Mouse (Mus musculus) kidney, adult 2 months (tissue): ENCODE measurements around the gene Irgc1. TPM values are rescaled to one million over a fixed set of nuclear protein-coding genes. Genes with fewer than 3 reads are reported as not detected.

Experiments
- DNase-seq: peaks from one replicate; pipeline ENCODE4 v3.0.0; 2021
- H3K27ac ChIP-seq: fragments of 200-500 bp; 2 replicates; pipeline ENCODE4 v1.5.1; 2012; ENCODE audit warnings: low read depth, low read length, control low read depth, inconsistent platforms; ENCODE audit not compliant: insufficient read depth
- H3K27me3 ChIP-seq: fragments of 200-500 bp; replicated peaks from 2 replicates; pipeline ENCODE4 v1.6.1; 2012; ENCODE audit warnings: mild to moderate bottlenecking, moderate library complexity, low read length, inconsistent platforms; ENCODE audit not compliant: control insufficient read depth, insufficient read depth
- H3K36me3 ChIP-seq: fragments of 200-500 bp; 2 replicates; pipeline ENCODE4 v1.6.1; 2012; ENCODE audit warnings: mild to moderate bottlenecking, moderate library complexity, low read length, inconsistent platforms; ENCODE audit not compliant: control insufficient read depth, insufficient read depth
- H3K4me1 ChIP-seq: fragments of 200-500 bp; 2 replicates; pipeline ENCODE4 v1.6.1; 2011; ENCODE audit warnings: low read length; ENCODE audit not compliant: control insufficient read depth, insufficient read depth
- H3K4me3 ChIP-seq: fragments of 200-500 bp; 2 replicates; pipeline ENCODE4 v1.5.1; 2011; ENCODE audit warnings: mild to moderate bottlenecking, low read depth, low read length, control low read depth; ENCODE audit not compliant: insufficient read depth
- CTCF ChIP-seq: fragments of 200-500 bp; conservative IDR thresholded peaks from 2 replicates; pipeline ENCODE4 v1.5.1; 2011; ENCODE audit warnings: low read depth, mild to moderate bottlenecking, control low read depth, low read length, moderate library complexity, mixed read lengths; ENCODE audit not compliant: insufficient read depth, insufficient read length
- POLR2A ChIP-seq: fragments of 200-500 bp; IDR thresholded peaks from one replicate; pipeline ENCODE4 v1.6.1; 2011; ENCODE audit warnings: low read depth, low read length, control low read depth
- WGBS: fragments of 180-500 bp; shearing (Covaris S2); methylation state at CpG from one replicate; pipeline ENCODE4 v1.1.7; 2018; 5-methylcytosine and 5-hydroxymethylcytosine counted together
- polyA plus RNA-seq: library from polyadenylated mRNA; depleted of rRNA; stranded (reverse); fragments of >200 nt; gene quantifications from 2 replicates; pipeline ENCODE4 v1.2.3, GENCODE M21; 2012

The Irgc1 gene
- polyA plus RNA-seq, 1 experiment: 0.33 TPM

DNA sequence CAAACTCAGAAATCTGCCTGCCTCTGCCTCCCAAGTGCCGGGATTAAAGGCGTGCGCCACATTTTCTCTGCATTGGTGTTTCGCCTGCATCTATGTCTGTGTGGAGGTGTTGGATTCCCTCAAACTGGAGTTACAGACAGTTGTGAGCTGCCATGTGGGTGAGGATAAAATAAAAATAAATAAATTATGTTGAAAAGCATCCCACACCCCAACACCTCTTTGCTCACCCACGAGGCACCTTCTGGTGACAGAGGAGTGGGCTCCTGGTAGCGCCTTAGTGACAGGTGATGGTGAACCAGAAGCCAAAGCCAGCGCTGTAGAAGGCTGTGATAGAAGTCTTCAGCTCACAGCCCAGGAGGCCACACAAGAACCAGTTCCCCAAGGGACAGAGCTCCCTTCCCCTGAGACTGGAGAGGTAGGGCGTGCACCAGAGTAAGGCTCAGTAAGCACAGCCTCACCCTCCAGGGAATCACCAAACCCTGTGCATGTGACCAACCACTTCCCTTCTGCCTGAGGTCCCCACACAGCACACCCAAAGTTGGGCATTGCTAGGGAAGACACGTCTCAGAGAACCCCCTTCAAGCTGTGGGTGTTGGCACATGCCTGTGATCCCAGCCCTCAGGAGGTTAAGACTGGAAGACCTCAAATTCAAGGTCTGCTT, 6.7 kb downstream of the Irgc1 start:
- no peak overlapping the region for H3K27ac ChIP-seq
- H3K4me3 ChIP-seq: no peak overlapping the region
- 88% methylated on average over 9 of the region's 9 CpGs for WGBS
- H3K36me3 ChIP-seq: no peaks in the 10 kb centered on the region
- no peak for DNase-seq
- no peak for TF ChIP-seq POLR2A
- no peak for TF ChIP-seq CTCF
- H3K4me1 ChIP-seq: no peaks in the 10 kb centered on the region
- H3K27me3 ChIP-seq: no peaks in the 10 kb centered on the region

DNA sequence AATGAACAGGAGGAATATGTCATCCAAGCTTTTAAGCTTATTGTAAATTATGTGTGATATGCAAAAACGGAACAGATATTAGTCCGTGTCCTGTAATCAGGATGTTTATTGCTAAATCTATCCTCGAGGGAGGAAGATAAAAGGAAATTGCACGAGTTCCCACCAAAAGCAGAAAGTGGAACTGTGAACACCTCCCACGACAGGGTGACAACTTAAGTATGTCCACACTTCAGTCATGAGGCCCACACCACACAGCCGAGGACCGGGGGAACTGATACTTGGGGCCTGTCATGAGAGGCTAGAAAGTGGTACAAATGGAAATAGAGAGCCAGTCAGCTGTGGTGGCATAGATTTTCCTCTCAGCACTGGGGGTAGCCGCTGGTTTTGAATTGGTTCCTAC, 9.8 kb downstream of the Irgc1 start:
- DNase-seq: no peak

DNA sequence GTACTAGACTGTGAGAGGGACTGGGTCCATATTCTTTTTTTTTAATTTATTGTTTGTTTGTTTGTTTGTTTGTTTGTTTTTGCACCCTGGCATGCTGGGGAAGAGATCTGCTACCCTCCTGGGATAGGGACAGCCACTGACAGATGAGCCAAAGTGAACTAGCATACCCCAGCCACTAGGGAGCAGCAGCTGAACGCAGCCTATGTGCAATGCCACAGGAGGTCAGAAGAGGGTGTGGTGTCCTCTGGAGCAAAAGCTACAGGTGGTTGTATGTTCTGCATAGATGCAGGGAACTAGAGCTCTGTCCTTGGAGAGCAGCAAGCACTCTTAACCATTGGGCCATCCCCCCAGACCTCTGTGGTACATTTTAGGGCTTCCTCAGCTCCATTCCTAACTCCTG, 10.3 kb downstream of the Irgc1 start:
- TF ChIP-seq CTCF (peak; percentile 100), POLR2A (no peak)
- peak; percentile 79 for DNase-seq

More for the DNA sequence above, 9.8 kb downstream of the Irgc1 start:
- Histone ChIP-seq H3K4me1 (no peaks in the 10 kb centered on the region), H3K4me3 (no peak overlapping the region), H3K27me3 (no peaks in the 10 kb centered on the region), H3K27ac (no peak overlapping the region), H3K36me3 (no peaks in the 10 kb centered on the region)
- TF ChIP-seq POLR2A (no peak), CTCF (no peak)
- WGBS: 60% methylated on average over 8 of the region's 8 CpGs

DNA sequence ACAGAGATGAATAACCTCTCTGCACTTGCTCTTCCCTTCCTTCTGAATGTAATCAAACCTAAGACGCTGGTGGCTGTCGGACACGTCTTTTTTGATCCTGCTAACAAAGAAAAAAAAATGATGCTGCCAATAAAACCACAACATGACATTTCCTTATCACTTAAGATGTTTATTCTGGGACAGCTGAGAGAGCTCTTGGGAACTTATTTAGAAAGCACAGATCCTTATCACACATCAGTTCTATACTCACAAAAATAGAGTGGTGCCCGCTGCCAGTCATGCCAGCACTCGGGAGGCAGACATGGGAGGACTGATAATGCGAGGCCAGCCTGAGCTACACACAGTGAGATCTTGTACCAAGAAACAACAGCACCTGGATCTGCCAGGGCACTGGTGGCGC, 12.2 kb downstream of the Irgc1 start:
- Histone ChIP-seq H3K36me3 (no peaks in the 10 kb centered on the region), H3K4me3 (no peak overlapping the region), H3K4me1 (no peaks in the 10 kb centered on the region), H3K27ac (no peak overlapping the region), H3K27me3 (no peaks in the 10 kb centered on the region)
- 68% methylated on average over 7 of the region's 7 CpGs for WGBS
- no peak for DNase-seq
- TF ChIP-seq POLR2A (no peak), CTCF (no peak)

More for the DNA sequence above, 10.3 kb downstream of the Irgc1 start:
- WGBS: 14% methylated on average over 1 of the region's 1 CpGs
- Histone ChIP-seq H3K36me3 (no peaks in the 10 kb centered on the region), H3K4me1 (no peaks in the 10 kb centered on the region), H3K27ac (no peak overlapping the region), H3K4me3 (no peak overlapping the region), H3K27me3 (no peaks in the 10 kb centered on the region)

DNA sequence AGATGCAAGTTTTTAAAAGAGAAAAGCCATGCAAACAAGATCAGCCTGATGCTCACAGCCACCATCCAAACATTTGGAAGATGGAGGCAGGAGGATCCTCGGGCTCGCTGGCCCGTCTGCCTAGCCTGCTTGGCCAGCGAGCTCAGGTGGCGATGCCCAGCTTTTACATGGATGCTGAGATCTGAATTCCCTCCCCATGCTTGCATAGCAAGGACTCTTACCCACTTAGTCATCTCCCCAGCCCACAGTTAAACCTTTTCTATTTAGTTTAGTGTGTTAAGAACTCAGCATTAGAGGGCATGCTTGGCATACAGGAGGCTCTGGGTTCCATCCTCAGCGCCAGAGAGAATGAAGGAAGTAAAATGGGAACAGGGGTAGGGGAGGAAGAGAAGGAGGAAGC, 12.9 kb downstream of the Irgc1 start:
- Histone ChIP-seq H3K4me3 (no peak overlapping the region), H3K27ac (no peak overlapping the region), H3K36me3 (no peaks in the 10 kb centered on the region), H3K27me3 (no peaks in the 10 kb centered on the region), H3K4me1 (no peaks in the 10 kb centered on the region)
- TF ChIP-seq CTCF (no peak), POLR2A (no peak)
- no peak for DNase-seq
- WGBS: 77% methylated on average over 6 of the region's 6 CpGs

DNA sequence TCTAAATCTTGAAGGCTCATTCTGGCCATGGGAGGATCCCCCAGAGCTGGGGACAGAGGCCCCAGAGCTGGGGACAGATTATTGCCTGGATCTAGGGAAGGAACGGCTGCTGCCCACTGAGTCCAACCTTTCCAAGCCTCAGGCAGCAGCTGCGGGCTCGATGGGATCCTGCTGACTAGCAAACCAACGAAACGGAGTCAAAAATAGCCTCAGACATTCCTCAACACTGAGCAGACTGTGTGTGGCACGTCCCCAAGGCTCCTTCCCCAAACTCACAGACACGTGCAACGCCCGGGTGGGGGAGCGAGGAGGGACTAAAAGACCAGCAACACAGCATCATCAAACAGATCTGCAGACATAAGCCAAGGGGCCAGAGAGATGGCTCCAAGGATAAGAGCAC, 14.1 kb downstream of the Irgc1 start:
- WGBS: 58% methylated on average over 10 of the region's 10 CpGs
- Histone ChIP-seq H3K4me3 (no peak overlapping the region), H3K4me1 (no peaks in the 10 kb centered on the region), H3K27ac (no peak overlapping the region), H3K27me3 (no peaks in the 10 kb centered on the region), H3K36me3 (no peaks in the 10 kb centered on the region)
- TF ChIP-seq CTCF (no peak), POLR2A (no peak)
- no peak for DNase-seq

DNA sequence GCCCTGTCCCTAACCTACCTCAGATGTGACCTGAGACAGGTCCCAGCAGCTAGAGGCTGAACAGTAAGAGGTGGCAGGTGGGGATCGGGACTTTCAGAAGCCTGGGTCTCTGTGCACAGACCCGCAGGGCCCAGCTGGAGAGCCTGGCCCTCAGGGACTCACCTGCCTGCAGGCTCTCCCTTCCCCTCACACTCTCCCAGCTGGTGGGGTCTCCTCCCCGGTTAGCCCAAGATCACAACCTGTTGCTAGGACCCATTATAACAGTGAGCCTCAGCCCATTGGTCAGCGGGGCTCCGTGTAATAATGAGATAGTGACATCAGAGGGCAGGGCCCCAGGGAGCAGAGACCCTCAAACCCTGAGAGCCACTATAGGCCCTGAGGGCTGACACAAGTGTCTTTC, 16.8 kb downstream of the Irgc1 start:
- DNase-seq: no peak
- no peaks in the 10 kb centered on the region for H3K36me3 ChIP-seq
- no peaks in the 10 kb centered on the region for H3K4me1 ChIP-seq
- no peak overlapping the region for H3K4me3 ChIP-seq
- no peaks in the 10 kb centered on the region for H3K27me3 ChIP-seq
- WGBS: 81% methylated on average over 5 of the region's 5 CpGs
- H3K27ac ChIP-seq: no peak overlapping the region
- no peak for TF ChIP-seq POLR2A
- no peak for TF ChIP-seq CTCF
